Mouse (Mus musculus) limb, embryonic 11.5 days (tissue): ENCODE data around the gene Trip12. TPM values are rescaled to one million over a fixed set of nuclear protein-coding genes. Genes with fewer than 3 reads are reported as not detected.

ENCODE experiments used
- ATAC-seq: fragments of 200-750 bp; cut with Nextera tagmentation; 2 replicates; pipeline ENCODE4 v1.8.0; 2017; ENCODE audit warnings: low read depth; ENCODE audit not compliant: insufficient number of reproducible peaks, low FRiP score, low TSS enrichment
- DNase-seq: peaks from one replicate; pipeline ENCODE4 v3.0.0-alpha.2; 2015; ENCODE audit warnings: low spot score
- H3K27ac ChIP-seq: fragments of 300-500 bp; sonication (generic); replicated peaks from 2 replicates; pipeline ENCODE4 v1.5.1; 2014; ENCODE audit warnings: low read depth, mild to moderate bottlenecking, low read length
- H3K27me3 ChIP-seq: fragments of 300-500 bp; sonication (generic); 2 replicates; pipeline ENCODE4 v1.6.1; 2014; ENCODE audit warnings: mild to moderate bottlenecking, low read length, mixed read lengths; ENCODE audit not compliant: control insufficient read depth, insufficient read depth
- H3K36me3 ChIP-seq: fragments of 300-500 bp; sonication (generic); 2 replicates; pipeline ENCODE4 v1.6.1; 2014; ENCODE audit warnings: mild to moderate bottlenecking, low read length, moderate library complexity, mixed read lengths; ENCODE audit not compliant: control insufficient read depth, insufficient read depth
- H3K4me1 ChIP-seq: fragments of 300-500 bp; sonication (generic); 2 replicates; pipeline ENCODE4 v1.6.1; 2014; ENCODE audit warnings: low read length, mixed read lengths; ENCODE audit not compliant: control insufficient read depth, insufficient read depth
- H3K4me2 ChIP-seq: fragments of 300-500 bp; sonication (generic); 2 replicates; pipeline ENCODE4 v1.6.1; 2014; ENCODE audit warnings: low read depth, mild to moderate bottlenecking, moderate library complexity; ENCODE audit not compliant: severe bottlenecking
- H3K4me3 ChIP-seq: fragments of 300-500 bp; sonication (generic); 2 replicates; pipeline ENCODE4 v1.5.1; 2014; ENCODE audit warnings: low read depth, low read length
- H3K9ac ChIP-seq: fragments of 300-500 bp; sonication (generic); 2 replicates; pipeline ENCODE4 v1.6.1; 2014; ENCODE audit warnings: mild to moderate bottlenecking, low read length
- H3K9me3 ChIP-seq: fragments of 300-500 bp; sonication (generic); 2 replicates; pipeline ENCODE4 v1.6.1; 2016; ENCODE audit warnings: low read length; ENCODE audit not compliant: control insufficient read depth
- WGBS: fragments of 180-500 bp; shearing (Covaris S2); extraction: QIAGEN DNeasy Blood & Tissue Kit; methylation state at CpG from one replicate; pipeline ENCODE4 v1.1.7; 2014; 5-methylcytosine and 5-hydroxymethylcytosine counted together
- microRNA-seq: library from miRNA; unstranded; fragments of <30 nt; microRNA quantifications from one replicate; pipeline ENCODE4, GENCODE M21; 2016
- polyA plus RNA-seq: library from polyadenylated mRNA; unstranded; fragments of >200 nt; fragmentation: Nextera tagmentation; extraction: Ambion mirVana; gene quantifications from 2 replicates; pipeline ENCODE4 v1.2.1, GENCODE M21; 2014

Gene Trip12
- polyA plus RNA-seq, 1 experiment from 2014 or later = 74.5 TPM

DNA sequence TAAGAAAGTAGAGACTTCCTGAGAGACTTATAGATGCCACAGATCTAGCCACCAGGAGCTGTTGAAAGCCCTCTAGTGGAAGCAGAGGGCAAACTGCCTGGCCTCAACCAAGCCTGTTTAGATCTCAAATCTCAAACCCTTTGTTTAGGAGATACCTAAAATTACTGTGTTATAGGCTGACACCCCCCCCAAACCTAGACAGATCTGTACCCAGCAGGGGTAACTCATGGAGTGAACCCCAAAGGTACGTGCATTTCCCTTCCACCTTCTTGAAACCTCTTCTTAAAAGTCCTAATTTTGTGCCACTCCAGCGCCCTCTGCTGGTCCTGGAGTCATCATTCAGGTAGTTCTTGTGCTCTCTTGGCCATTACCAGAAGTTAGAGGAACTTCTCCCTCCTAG is 143.2 kb downstream of the Trip12 start:
- DNase-seq = peak; percentile 69
- H3K27ac ChIP-seq = no peak overlapping the region
- H3K9ac ChIP-seq = no peak overlapping the region
- 0% methylated on average over 2 of the region's 2 CpGs for WGBS
- peaks cover 9% of the 10 kb centered on the region; the same call in 1 of the 2 replicates for H3K4me1 ChIP-seq
- peaks cover 16% of the 10 kb centered on the region for H3K27me3 ChIP-seq
- no peak overlapping the region for H3K4me3 ChIP-seq
- no peaks in the 10 kb centered on the region for H3K9me3 ChIP-seq
- no peak overlapping the region for H3K4me2 ChIP-seq
- no peaks in the 10 kb centered on the region for H3K36me3 ChIP-seq
- ATAC-seq = no peak

DNA sequence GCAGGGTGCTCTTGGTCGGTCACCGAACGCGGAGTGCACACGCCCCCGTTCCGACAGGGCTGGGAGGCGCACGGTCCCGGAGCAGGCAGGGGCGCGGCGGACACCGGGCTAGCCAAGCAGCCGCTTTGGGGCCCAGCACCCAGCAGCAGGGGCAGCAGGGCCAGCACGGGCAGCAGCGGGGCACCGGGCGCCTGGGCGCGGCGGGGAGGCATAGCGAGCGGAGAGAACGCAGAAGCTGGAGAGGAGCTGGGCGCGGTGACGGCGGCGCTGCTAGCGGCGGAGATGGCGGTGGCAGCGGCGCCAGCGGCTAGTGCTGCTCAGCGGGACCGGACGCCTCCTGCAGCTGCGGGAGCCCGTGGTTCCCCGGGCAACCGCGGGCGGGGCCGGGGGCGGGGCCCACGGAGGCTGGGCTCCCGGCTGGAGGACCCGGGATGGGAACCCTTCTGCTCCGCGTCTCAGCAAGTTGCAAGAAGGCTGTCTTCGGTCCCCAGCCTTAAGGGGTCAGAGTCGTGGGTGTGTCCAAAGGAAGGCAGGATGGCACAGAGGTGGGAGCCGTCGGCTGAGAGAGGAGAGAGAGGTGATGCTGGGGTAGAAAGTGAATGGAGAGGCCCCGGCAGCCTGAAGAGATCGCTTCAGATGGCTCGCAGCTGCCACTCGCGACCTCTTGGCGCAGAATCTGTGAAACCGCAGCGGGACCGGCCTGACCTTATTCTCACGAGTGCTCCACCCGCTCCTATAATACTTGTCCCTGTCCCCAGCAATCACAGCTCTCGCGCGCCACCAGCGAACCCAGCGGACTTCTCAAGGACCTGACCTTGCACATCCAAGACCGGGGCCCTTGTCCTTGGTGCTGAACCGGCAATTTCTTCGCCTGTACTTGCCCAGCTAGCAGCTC is 144.6 kb downstream of the Trip12 start, which contains the start of gene Dner:
Dner (minus strand) TSS at position 705 of the 895 bp plus-strand sequence.
- peak within 1 kb of the TSS; percentile 27; the same call in 1 of the 2 replicates for H3K9ac ChIP-seq
- H3K4me3 ChIP-seq = peak within 1 kb of the TSS; percentile 38
- peaks cover 16% of the 10 kb centered on the region for H3K27me3 ChIP-seq
- no peak within 1 kb of the TSS for H3K27ac ChIP-seq
- no peaks in the 10 kb centered on the region for H3K9me3 ChIP-seq
- WGBS = under 1% methylated on average over 73 of the region's 75 CpGs
- DNase-seq (peak; percentile 95), ATAC-seq (peak; percentile 86)
- H3K4me2 ChIP-seq = peak within 1 kb of the TSS; percentile 91
- H3K36me3 ChIP-seq = no peaks in the 10 kb centered on the region
- H3K4me1 ChIP-seq = peaks cover 9% of the 10 kb centered on the region; the same call in 1 of the 2 replicates

DNA sequence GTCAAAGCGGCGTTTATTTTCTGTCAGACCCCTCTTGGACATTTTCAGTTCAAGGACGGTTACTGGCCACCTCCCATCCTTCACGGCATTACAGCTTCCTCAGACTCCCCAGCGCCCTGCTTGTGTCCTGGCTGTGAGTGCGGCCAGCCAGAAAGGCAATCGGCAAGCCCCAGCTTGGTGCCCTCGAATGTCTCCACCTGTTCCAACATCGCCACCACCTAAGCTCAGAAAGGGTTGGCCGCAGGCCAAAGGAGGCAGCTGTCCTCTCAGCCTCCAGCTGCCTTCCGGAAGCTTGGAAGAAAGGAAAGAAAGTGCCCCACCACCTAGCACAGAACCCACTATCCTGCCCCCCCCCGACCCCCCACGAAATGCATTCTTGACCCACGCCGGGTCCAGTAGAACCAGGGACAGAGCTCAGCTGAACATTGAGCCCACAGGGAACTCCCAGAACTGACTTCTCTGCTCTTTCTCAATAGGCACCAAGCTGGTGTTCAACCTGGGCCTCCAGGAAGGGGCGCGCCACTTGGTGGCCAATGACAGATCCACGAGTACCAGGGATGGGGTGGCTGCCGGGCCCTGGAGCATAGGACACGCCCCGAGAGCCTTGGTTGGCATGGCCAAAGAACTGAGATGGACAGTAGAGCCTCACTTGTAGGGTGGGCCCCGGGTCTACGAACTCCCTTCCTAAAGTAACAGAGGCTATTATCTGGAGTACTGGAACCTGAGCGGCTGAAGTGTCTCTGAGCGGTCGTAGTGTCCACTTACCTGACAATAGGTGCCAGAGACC is 145.4 kb downstream of the Trip12 start:
- Histone ChIP-seq H3K4me1 (peaks cover 9% of the 10 kb centered on the region; the same call in 1 of the 2 replicates), H3K36me3 (no peaks in the 10 kb centered on the region), H3K9ac (peak overlapping the region; percentile 27; the same call in 1 of the 2 replicates), H3K4me2 (peak overlapping the region; percentile 91), H3K27ac (no peak overlapping the region), H3K27me3 (peaks cover 16% of the 10 kb centered on the region), H3K4me3 (peak overlapping the region; percentile 38), H3K9me3 (no peaks in the 10 kb centered on the region)
- ATAC-seq (peak; percentile 29; the same call in 1 of the 2 replicates), DNase-seq (peak; percentile 24)
- 17% methylated on average over 26 of the region's 26 CpGs for WGBS

DNA sequence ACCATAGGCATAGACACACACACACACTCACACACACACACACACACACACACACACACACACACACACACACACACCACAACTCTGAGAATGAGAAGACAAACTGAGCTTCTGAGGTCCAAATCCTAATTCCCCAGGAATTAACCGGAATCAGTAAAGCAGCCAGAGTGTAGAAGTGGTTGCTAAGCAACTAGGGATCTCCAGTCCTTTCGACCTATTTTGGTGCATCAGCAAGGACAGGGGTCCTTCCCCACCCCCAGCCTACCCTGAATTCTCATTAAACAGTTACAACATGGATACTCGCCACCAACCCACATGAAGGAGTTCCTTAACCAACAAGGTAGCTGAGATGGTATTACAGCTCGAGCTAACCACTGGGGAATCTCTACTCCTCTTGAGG is 162.4 kb downstream of the Trip12 start:
- DNase-seq = no peak
- H3K27me3 ChIP-seq = no peaks in the 10 kb centered on the region
- no peak overlapping the region for H3K4me3 ChIP-seq
- no peak overlapping the region for H3K9ac ChIP-seq
- H3K27ac ChIP-seq = no peak overlapping the region
- H3K9me3 ChIP-seq = no peaks in the 10 kb centered on the region
- ATAC-seq = no peak
- no peaks in the 10 kb centered on the region for H3K4me1 ChIP-seq
- 64% methylated on average over 4 of the region's 4 CpGs for WGBS
- no peaks in the 10 kb centered on the region for H3K36me3 ChIP-seq
- H3K4me2 ChIP-seq = no peak overlapping the region

Small RNA genes within 50 kb of the gene (microRNA-seq; reads per million reads assigned to microRNA genes)
- 18.0 reads per million, percentile 28 among the genes with 10 or more reads in this experiment for gene Mir5126

Other genes with a start within 250 kb of the Trip12 start
- gene Dner, start 144.3 kb downstream of the Trip12 start, polyA plus RNA-seq = 1.1 TPM in 2 replicates
- gene Fbxo36, start 675 bp downstream of the Trip12 start, polyA plus RNA-seq = 6.5 and 7.1 TPM in 2 replicates
- gene Slc16a14, start 94.6 kb upstream of the Trip12 start, polyA plus RNA-seq = 0.05 and 0.07 TPM in 2 replicates